ENCODE assay signal across 10 mouse cellular contexts in genomic region chr1:73910701-73911100, GRCm38 (mm10).
DNase-seq lines count a peak whose midpoint lies in the region; ATAC-seq lines count a peak whose summit lies in the region.
"Had no signal": no experiment of that assay in that cellular context is flagged by ENCODE, and none has a peak within 500 bp of the region (broad histone marks: within the 10 kb centered on the region; RNA-seq: fewer than 3 reads in every experiment).

No protein-coding gene starts in this region.

- peak; percentile 5 for DNase-seq in adrenal gland, adult 2 months
- DNase-seq in adrenal gland, postnatal 36 days = no peak
- DNase-seq in heart, postnatal 10 days = peak; percentile 7 to 21
- DNase-seq in heart, adult 8-10 months (ENCODE audit: low spot score) = no peak
- peak; percentile 0 for DNase-seq in ovary, adult 18-20 months (ENCODE audit: low spot score)
- DNase-seq in ovary, postnatal 36 days (ENCODE audit: low spot score) = no peak
- peak; percentile 11 for DNase-seq in kidney, postnatal 10 days
- DNase-seq: retina, postnatal 1 day had no signal

- no peak for ATAC-seq in CD4-positive, CD25-positive, alpha-beta regulatory T cell, adult 4 months
- ATAC-seq: hindbrain, embryonic 16.5 days had no signal

- intact Hi-C loops in heart, postnatal 10 days (cut with DNase I) = no loop called here

Comparison
In these comparisons a context has a peak if more than half of its experiments do, and no peak if none do; other contexts are left out.
1. DNase-seq: peak in adrenal gland, adult 2 months (single experiment), heart, postnatal 10 days (2 of 2), ovary, adult 18-20 months (single experiment) and kidney, postnatal 10 days (single experiment); none in adrenal gland, postnatal 36 days (0 of 2), heart, adult 8-10 months (single experiment) and ovary, postnatal 36 days (single experiment).